Mouse (Mus musculus): ENCODE data around the gene Ugt1a7c. TPM values are rescaled to one million over a fixed set of nuclear protein-coding genes. Genes with fewer than 3 reads are reported as not detected.
A peak's percentile ranks its signal among the peaks of the same experiment; 100 is the strongest.
"Not testable (repeated sequence)": the region's sequence is repeated elsewhere in the genome, so short reads cannot be mapped to it uniquely, and the experiment has no call there.

Gene Ugt1a7c
- polyA plus RNA-seq, 1 experiment: not detected

DNA sequence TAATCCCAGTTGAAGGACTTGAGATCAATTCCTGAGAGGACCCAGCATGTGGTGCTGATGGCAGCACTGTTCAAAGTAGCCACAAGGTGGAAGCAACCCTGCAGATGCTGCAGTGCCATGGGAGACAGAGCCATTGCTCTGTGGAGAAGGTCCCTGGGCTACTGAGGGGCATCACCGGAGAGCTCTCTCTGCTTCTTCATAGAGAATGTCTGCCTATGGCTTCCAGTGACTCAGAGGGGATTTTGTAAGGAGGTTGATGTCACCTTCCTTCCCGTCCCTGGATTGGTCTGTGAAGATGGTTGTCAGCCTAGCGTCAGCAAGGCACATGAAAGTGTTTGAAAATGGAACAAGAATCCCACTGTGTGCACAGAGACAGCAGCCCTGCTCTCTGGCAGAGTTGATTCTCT, 589 bp upstream of the Ugt1a7c start:
- not testable (repeated sequence) for H3K36me3 ChIP-seq (ENCODE audit: control insufficient read depth, insufficient read depth); H3K79me2 ChIP-seq (ENCODE audit: control insufficient read depth, insufficient read depth); H3ac ChIP-seq (ENCODE audit: control insufficient read depth, insufficient read length, low read depth); H3K27me3 ChIP-seq (ENCODE audit: control insufficient read depth, insufficient read depth, insufficient read length); H3K4me3 ChIP-seq (ENCODE audit: insufficient read depth, poor library complexity, severe bottlenecking); H3K79me3 ChIP-seq (ENCODE audit: low read depth)
- TF ChIP-seq CTCF (IDR thresholded peaks at IDR 0.05; ENCODE audit: control insufficient read depth, insufficient read depth, insufficient read length): peak; percentile 2

DNA sequence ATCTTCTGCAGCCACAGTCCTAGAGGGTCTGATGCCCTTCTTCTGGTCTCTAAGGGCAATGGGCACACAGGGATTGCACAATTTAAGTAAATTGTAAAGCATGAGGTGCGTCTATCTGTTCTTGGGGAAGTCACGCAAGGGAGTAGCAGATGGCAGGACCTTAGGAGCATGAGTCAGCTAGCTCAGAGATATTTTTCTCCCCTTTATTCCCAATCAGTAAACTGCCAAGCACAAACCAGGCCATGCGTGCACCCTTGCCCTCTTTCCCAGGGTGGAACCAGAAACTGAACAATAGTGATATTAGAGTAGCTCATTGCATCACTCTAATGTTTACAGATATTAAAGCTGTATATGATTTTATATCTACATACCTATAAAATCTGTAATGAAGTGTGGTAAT, 3.7 kb downstream of the Ugt1a7c start:
- not testable (repeated sequence) for H3K4me3 ChIP-seq (ENCODE audit: insufficient read depth, poor library complexity, severe bottlenecking); H3K79me3 ChIP-seq (ENCODE audit: low read depth); H3K27me3 ChIP-seq (ENCODE audit: control insufficient read depth, insufficient read depth, insufficient read length); H3K36me3 ChIP-seq (ENCODE audit: control insufficient read depth, insufficient read depth); H3K79me2 ChIP-seq (ENCODE audit: control insufficient read depth, insufficient read depth); H3ac ChIP-seq (ENCODE audit: control insufficient read depth, insufficient read length, low read depth)

GRCm38 (mm10) chr1:88099691-88100090, 4.8 kb downstream of the Ugt1a7c start:
- not testable (repeated sequence) for H3K27me3 ChIP-seq (ENCODE audit: control insufficient read depth, insufficient read depth, insufficient read length); H3K79me2 ChIP-seq (ENCODE audit: control insufficient read depth, insufficient read depth); H3K79me3 ChIP-seq (ENCODE audit: low read depth)

GRCm38 (mm10) chr1:88103019-88103418, 8.2 kb downstream of the Ugt1a7c start, which contains the start of gene Ugt1a6b:
TSS of gene Ugt1a6b (plus strand) at chr1:88103252.
- H3K79me3 ChIP-seq (ENCODE audit: low read depth); H3ac ChIP-seq (ENCODE audit: control insufficient read depth, insufficient read length, low read depth); H3K27me3 ChIP-seq (ENCODE audit: control insufficient read depth, insufficient read depth, insufficient read length); H3K4me3 ChIP-seq (ENCODE audit: insufficient read depth, poor library complexity, severe bottlenecking); H3K79me2 ChIP-seq (ENCODE audit: control insufficient read depth, insufficient read depth); H3K36me3 ChIP-seq (ENCODE audit: control insufficient read depth, insufficient read depth): not testable (repeated sequence)

More at GRCm38 (mm10) chr1:88099691-88100090, 4.8 kb downstream of the Ugt1a7c start:
- H3K4me3 ChIP-seq (ENCODE audit: insufficient read depth, poor library complexity, severe bottlenecking); H3ac ChIP-seq (ENCODE audit: control insufficient read depth, insufficient read length, low read depth); H3K36me3 ChIP-seq (ENCODE audit: control insufficient read depth, insufficient read depth): not testable (repeated sequence)

GRCm38 (mm10) chr1:88103697-88104468, 9.0 kb downstream of the Ugt1a7c start:
- H3ac ChIP-seq (ENCODE audit: control insufficient read depth, insufficient read length, low read depth); H3K36me3 ChIP-seq (ENCODE audit: control insufficient read depth, insufficient read depth); H3K79me2 ChIP-seq (ENCODE audit: control insufficient read depth, insufficient read depth); H3K4me3 ChIP-seq (ENCODE audit: insufficient read depth, poor library complexity, severe bottlenecking); H3K79me3 ChIP-seq (ENCODE audit: low read depth); H3K27me3 ChIP-seq (ENCODE audit: control insufficient read depth, insufficient read depth, insufficient read length): not testable (repeated sequence)

- TF ChIP-seq FOSL1 (IDR thresholded peaks at IDR 0.05; ENCODE audit: insufficient read depth, low read length, poor library complexity, severe bottlenecking) (no peak), USF1 (IDR thresholded peaks at IDR 0.05; ENCODE audit: low read depth) (no peak), CEBPB (IDR thresholded peaks at IDR 0.05; ENCODE audit: low read depth) (no peak), MYOD1 (IDR thresholded peaks at IDR 0.05; ENCODE audit: control insufficient read depth, insufficient read length, low read depth) (no peak), MYOG (IDR thresholded peaks at IDR 0.05; ENCODE audit: control insufficient read depth, extremely low read depth, insufficient read length) (no peak), MAX (IDR thresholded peaks at IDR 0.05) (no peak), CTCF (IDR thresholded peaks at IDR 0.05; ENCODE audit: control insufficient read depth, insufficient read depth, insufficient read length) (no peak)
- Histone ChIP-seq H3K36me3 (ENCODE audit: control insufficient read depth, insufficient read depth) (no peaks in the 10 kb centered on the region), H3ac (ENCODE audit: control insufficient read depth, insufficient read length, low read depth) (no peak overlapping the region), H3K79me3 (ENCODE audit: low read depth) (no peaks in the 10 kb centered on the region), H3K27me3 (ENCODE audit: control insufficient read depth, insufficient read depth, insufficient read length) (no peaks in the 10 kb centered on the region), H3K79me2 (ENCODE audit: control insufficient read depth, insufficient read depth) (no peaks in the 10 kb centered on the region), H3K4me3 (ENCODE audit: insufficient read depth, poor library complexity, severe bottlenecking) (no peak overlapping the region)
These were observed 10.0 kb downstream of the Ugt1a7c start for GRCm38 (mm10) chr1:88104667-88105430.

GRCm38 (mm10) chr1:88105656-88106055, 10.8 kb downstream of the Ugt1a7c start:
- H3K79me2 ChIP-seq (ENCODE audit: control insufficient read depth, insufficient read depth): no peaks in the 10 kb centered on the region

DNA sequence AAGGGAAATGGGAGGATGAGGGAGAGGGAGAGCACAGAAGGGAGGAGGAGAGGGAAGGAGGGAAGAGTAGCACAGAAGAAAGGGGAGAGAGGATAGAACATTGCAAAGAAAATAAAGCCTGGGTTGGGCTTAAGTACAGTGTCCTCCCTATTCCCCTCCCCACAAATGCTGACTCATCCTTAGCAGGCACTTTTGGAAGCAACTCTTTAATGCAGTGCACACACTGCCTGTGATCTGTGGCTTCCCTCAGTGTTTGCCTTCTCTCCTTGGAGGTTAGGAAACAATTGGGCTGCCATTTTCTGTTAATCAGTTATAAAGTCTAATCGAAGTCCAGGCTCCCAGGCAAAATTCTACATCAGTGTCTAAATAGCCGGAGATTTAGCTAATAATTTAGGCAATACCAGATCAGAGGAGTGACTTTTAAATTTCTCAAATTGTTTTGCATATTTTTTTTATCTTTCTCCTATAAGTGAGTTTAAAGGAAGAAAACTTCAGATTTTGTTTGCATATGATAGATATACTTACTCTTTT, 14.2 kb downstream of the Ugt1a7c start:
- not testable (repeated sequence) for H3ac ChIP-seq (ENCODE audit: control insufficient read depth, insufficient read length, low read depth); H3K4me3 ChIP-seq (ENCODE audit: insufficient read depth, poor library complexity, severe bottlenecking); H3K27me3 ChIP-seq (ENCODE audit: control insufficient read depth, insufficient read depth, insufficient read length)

More at GRCm38 (mm10) chr1:88105656-88106055, 10.8 kb downstream of the Ugt1a7c start:
- no peak overlapping the region for H3K4me3 ChIP-seq (ENCODE audit: insufficient read depth, poor library complexity, severe bottlenecking)
- TF ChIP-seq FOSL1 (IDR thresholded peaks at IDR 0.05; ENCODE audit: insufficient read depth, low read length, poor library complexity, severe bottlenecking): no peak
- no peak for TF ChIP-seq MAX (IDR thresholded peaks at IDR 0.05)
- no peak for TF ChIP-seq MYOG (IDR thresholded peaks at IDR 0.05; ENCODE audit: control insufficient read depth, extremely low read depth, insufficient read length)
- TF ChIP-seq MYOD1 (IDR thresholded peaks at IDR 0.05; ENCODE audit: control insufficient read depth, insufficient read length, low read depth): no peak
- TF ChIP-seq CEBPB (IDR thresholded peaks at IDR 0.05; ENCODE audit: low read depth): no peak
- TF ChIP-seq CTCF (IDR thresholded peaks at IDR 0.05; ENCODE audit: control insufficient read depth, insufficient read depth, insufficient read length): no peak
- no peak for TF ChIP-seq USF1 (IDR thresholded peaks at IDR 0.05; ENCODE audit: low read depth)
- no peaks in the 10 kb centered on the region for H3K36me3 ChIP-seq (ENCODE audit: control insufficient read depth, insufficient read depth)
- H3K27me3 ChIP-seq (ENCODE audit: control insufficient read depth, insufficient read depth, insufficient read length): no peaks in the 10 kb centered on the region
- H3ac ChIP-seq (ENCODE audit: control insufficient read depth, insufficient read length, low read depth): no peak overlapping the region
- no peaks in the 10 kb centered on the region for H3K79me3 ChIP-seq (ENCODE audit: low read depth)

DNA sequence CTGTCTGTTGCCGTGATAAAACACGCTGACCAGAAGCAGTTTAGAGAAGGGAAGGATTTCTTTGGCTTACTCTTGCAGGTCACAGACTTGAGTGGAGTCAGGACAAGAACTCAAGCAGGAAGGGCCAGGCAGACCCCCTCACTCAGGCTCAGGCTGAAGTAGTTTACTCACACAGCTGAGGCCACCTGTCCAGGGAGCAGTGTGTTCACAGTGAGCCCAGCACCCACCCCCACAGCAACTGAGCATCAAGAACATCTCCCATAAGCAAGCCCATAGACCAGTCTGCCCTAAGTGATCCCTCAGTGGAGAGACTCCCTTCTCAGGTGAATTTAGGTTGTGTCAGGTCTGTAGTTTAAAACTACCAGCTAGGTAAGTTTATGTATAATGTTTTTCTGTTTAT, 14.7 kb downstream of the Ugt1a7c start:
- H3ac ChIP-seq (ENCODE audit: control insufficient read depth, insufficient read length, low read depth); H3K79me2 ChIP-seq (ENCODE audit: control insufficient read depth, insufficient read depth); H3K4me3 ChIP-seq (ENCODE audit: insufficient read depth, poor library complexity, severe bottlenecking); H3K27me3 ChIP-seq (ENCODE audit: control insufficient read depth, insufficient read depth, insufficient read length); H3K36me3 ChIP-seq (ENCODE audit: control insufficient read depth, insufficient read depth); H3K79me3 ChIP-seq (ENCODE audit: low read depth): not testable (repeated sequence)

More for the DNA sequence above, 14.2 kb downstream of the Ugt1a7c start:
- H3K79me3 ChIP-seq (ENCODE audit: low read depth); H3K36me3 ChIP-seq (ENCODE audit: control insufficient read depth, insufficient read depth); H3K79me2 ChIP-seq (ENCODE audit: control insufficient read depth, insufficient read depth): not testable (repeated sequence)

Measured in C2C12 (cell line).